Mouse (Mus musculus) midbrain, embryonic 16.5 days (tissue): ENCODE measurements at regions not wholly inside any gene's neighbourhood (a gene's known extent, or its start where the extent isn't known, plus 50 kb on each side); places are given as distances from the start of the nearest gene placed in this dataset.

Experiments used
- ATAC-seq: fragments of 200-750 bp; cut with Nextera tagmentation; 2 replicates; pipeline ENCODE4 v1.8.0; 2017; ENCODE audit warnings: moderate TSS enrichment
- H3K27ac ChIP-seq: fragments of 300-500 bp; sonication (generic); 2 replicates; pipeline ENCODE4 v1.5.1; 2014; ENCODE audit warnings: mild to moderate bottlenecking, low read length, mixed read lengths
- H3K27me3 ChIP-seq: fragments of 300-500 bp; sonication (generic); 2 replicates; pipeline ENCODE4 v1.6.1; 2014; ENCODE audit warnings: low read depth, low read length, mixed read lengths; ENCODE audit not compliant: control insufficient read depth, insufficient read depth
- H3K36me3 ChIP-seq: fragments of 300-500 bp; sonication (generic); 2 replicates; pipeline ENCODE4 v1.6.1; 2014; ENCODE audit warnings: mild to moderate bottlenecking, low read length, moderate library complexity, mixed read lengths; ENCODE audit not compliant: control insufficient read depth, insufficient read depth
- H3K4me1 ChIP-seq: fragments of 300-500 bp; sonication (generic); 2 replicates; pipeline ENCODE4 v1.6.1; 2014; ENCODE audit warnings: mild to moderate bottlenecking, low read length, mixed read lengths; ENCODE audit not compliant: control insufficient read depth, insufficient read depth
- H3K4me2 ChIP-seq: fragments of 300-500 bp; sonication (generic); 2 replicates; pipeline ENCODE4 v1.6.1; 2014; ENCODE audit warnings: mild to moderate bottlenecking, low read length, mixed read lengths
- H3K4me3 ChIP-seq: fragments of 300-500 bp; sonication (generic); 2 replicates; pipeline ENCODE4 v1.5.1; 2014; ENCODE audit warnings: low read depth, mild to moderate bottlenecking, low read length, moderate library complexity, mixed read lengths
- H3K9ac ChIP-seq: fragments of 300-500 bp; sonication (generic); 2 replicates; pipeline ENCODE4 v1.6.1; 2014; ENCODE audit warnings: low read depth, low read length, mixed read lengths
- H3K9me3 ChIP-seq: fragments of 300-500 bp; sonication (generic); replicated peaks from 2 replicates; pipeline ENCODE4 v1.6.1; 2014; ENCODE audit warnings: mild to moderate bottlenecking, low read length, mixed read lengths; ENCODE audit not compliant: control insufficient read depth, poor library complexity, severe bottlenecking
- WGBS: fragments of 180-500 bp; shearing (Covaris S2); extraction: QIAGEN DNeasy Blood & Tissue Kit; methylation state at CpG from one replicate; pipeline ENCODE4 v1.1.7; 2014; 5-methylcytosine and 5-hydroxymethylcytosine counted together

GRCm38 (mm10) chr2:144191018-144191417 lies 79.4 kb upstream of the Mgme1 start:
- Histone ChIP-seq H3K9ac (no peak overlapping the region), H3K4me2 (no peak overlapping the region), H3K36me3 (no peaks in the 10 kb centered on the region), H3K27me3 (no peaks in the 10 kb centered on the region), H3K4me1 (no peaks in the 10 kb centered on the region), H3K27ac (no peak overlapping the region), H3K9me3 (no peaks in the 10 kb centered on the region), H3K4me3 (no peak overlapping the region)
- no peak for ATAC-seq
- WGBS: 83% methylated on average over 9 of the region's 9 CpGs

- ATAC-seq: no peak
- Histone ChIP-seq H3K36me3 (no peaks in the 10 kb centered on the region), H3K4me1 (no peaks in the 10 kb centered on the region), H3K9me3 (no peaks in the 10 kb centered on the region), H3K4me2 (no peak overlapping the region), H3K27me3 (no peaks in the 10 kb centered on the region), H3K4me3 (no peak overlapping the region), H3K27ac (no peak overlapping the region), H3K9ac (no peak overlapping the region)
- WGBS: 87% methylated on average over 4 of the region's 4 CpGs
Measured at GRCm38 (mm10) chr2:144191707-144192106, 78.8 kb upstream of the Mgme1 start.

- Histone ChIP-seq H3K4me1 (no peaks in the 10 kb centered on the region), H3K4me2 (no peak overlapping the region), H3K27ac (no peak overlapping the region), H3K36me3 (no peaks in the 10 kb centered on the region), H3K27me3 (no peaks in the 10 kb centered on the region), H3K9ac (no peak overlapping the region), H3K9me3 (no peaks in the 10 kb centered on the region), H3K4me3 (no peak overlapping the region)
- WGBS: 90% methylated on average over 8 of the region's 8 CpGs
- ATAC-seq: no peak
Measured at GRCm38 (mm10) chr2:144192428-144192827, 78.0 kb upstream of the Mgme1 start.

DNA sequence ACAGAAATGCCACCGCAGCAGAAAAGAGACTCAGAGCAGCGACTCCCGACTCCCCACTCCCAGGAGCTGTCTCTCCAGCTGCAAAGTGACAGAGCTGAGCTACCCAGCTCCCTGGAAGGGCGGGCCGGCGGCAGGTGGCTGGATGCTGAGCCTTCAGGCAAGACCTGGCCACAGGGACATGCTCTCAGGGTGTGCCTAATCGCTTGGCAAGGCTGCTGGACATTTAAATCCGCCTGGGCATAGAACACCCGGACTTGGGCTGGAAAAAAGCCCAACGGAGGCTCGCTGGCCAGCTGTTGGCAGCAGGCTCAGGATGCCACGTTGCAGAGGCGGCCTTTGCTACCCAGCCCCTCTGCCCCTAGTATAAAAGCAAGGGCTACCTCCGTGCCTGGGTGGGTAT lies 74.6 kb upstream of the Mgme1 start:
- Histone ChIP-seq H3K4me3 (no peak overlapping the region), H3K4me2 (no peak overlapping the region), H3K27me3 (no peaks in the 10 kb centered on the region), H3K9me3 (no peaks in the 10 kb centered on the region), H3K4me1 (no peaks in the 10 kb centered on the region), H3K36me3 (no peaks in the 10 kb centered on the region), H3K27ac (no peak overlapping the region), H3K9ac (no peak overlapping the region)
- no peak for ATAC-seq
- WGBS: 59% methylated on average over 14 of the region's 14 CpGs

- Histone ChIP-seq H3K4me3 (no peak overlapping the region), H3K27me3 (no peaks in the 10 kb centered on the region), H3K27ac (no peak overlapping the region), H3K4me1 (no peaks in the 10 kb centered on the region), H3K4me2 (no peak overlapping the region), H3K9ac (no peak overlapping the region), H3K9me3 (no peaks in the 10 kb centered on the region), H3K36me3 (no peaks in the 10 kb centered on the region)
- WGBS: 65% methylated on average over 2 of the region's 2 CpGs
- ATAC-seq: no peak
Measured at GRCm38 (mm10) chr2:144197139-144197538, 73.3 kb upstream of the Mgme1 start.

DNA sequence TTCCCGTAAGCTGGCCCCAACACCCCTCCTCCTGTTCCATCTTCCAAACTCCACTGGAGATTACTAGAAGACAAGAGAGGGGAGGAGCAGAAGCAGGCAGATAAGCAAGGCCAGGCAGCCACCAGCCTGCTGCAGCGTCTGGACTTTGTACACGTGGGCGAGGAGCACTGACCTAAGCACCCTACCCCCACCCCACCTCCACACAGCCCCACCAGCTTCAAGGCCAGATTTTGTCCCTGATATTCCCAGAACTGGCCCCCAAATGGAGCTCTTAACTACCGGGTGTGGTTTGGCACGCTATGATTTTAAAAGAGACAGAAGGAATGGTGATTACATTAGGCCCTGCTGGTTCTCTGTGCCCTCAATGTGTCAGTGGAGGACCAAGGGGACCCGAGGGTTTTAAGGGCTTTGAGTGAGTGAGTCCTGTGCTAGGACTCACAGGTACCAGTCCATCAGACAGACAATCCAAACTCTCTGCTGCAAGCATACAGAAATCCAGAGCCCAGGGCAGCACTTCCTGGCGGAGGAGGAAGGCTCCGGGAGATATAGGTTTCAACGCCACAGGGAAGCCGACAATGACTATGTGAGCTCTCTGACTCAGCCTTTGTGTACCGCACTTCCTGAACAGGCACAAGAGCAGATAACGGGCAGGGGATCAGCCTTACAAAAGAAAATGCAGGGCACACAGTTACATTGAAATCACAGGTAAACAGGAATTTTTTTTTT lies 72.0 kb upstream of the Mgme1 start:
- Histone ChIP-seq H3K36me3 (no peaks in the 10 kb centered on the region), H3K4me2 (no peak overlapping the region), H3K4me3 (no peak overlapping the region), H3K27me3 (no peaks in the 10 kb centered on the region), H3K9ac (no peak overlapping the region), H3K4me1 (no peaks in the 10 kb centered on the region), H3K27ac (no peak overlapping the region), H3K9me3 (no peaks in the 10 kb centered on the region)
- WGBS: 73% methylated on average over 13 of the region's 13 CpGs
- ATAC-seq: no peak
